Mouse (Mus musculus) cerebellum, postnatal 36 days (tissue): ENCODE results near the gene Vmn1r112.
"Not testable (repeated sequence)": the region's sequence is repeated elsewhere in the genome, so short reads cannot be mapped to it uniquely, and the experiment has no call there.

ENCODE experiments used
- DNase-seq, 2 experiments: peaks; one replicate each; pipeline ENCODE4 v3.0.0; 2021 to 2022; ENCODE audit warnings: mixed read lengths in 2 of 2

Vmn1r112 gene

GRCm38 (mm10) chr7:20770885-20771284, at the start of gene Vmn1r112:
Gene Vmn1r112, plus strand, starts transcription at chr7:20771185.
- not testable (repeated sequence) for DNase-seq

GRCm38 (mm10) chr7:20730524-20730923, 40.5 kb upstream of the Vmn1r112 start, which contains the start of gene Gm10668:
Gene Gm10668, minus strand, starts transcription at chr7:20730624.
- not testable (repeated sequence) for DNase-seq

- DNase-seq, result not testable (repeated sequence)
Measured at GRCm38 (mm10) chr7:20786985-20787384, 16.0 kb downstream of the Vmn1r112 start, which contains the start of gene Vmn1r113. Gene Vmn1r113, plus strand, starts transcription at chr7:20787285.

- not testable (repeated sequence) for DNase-seq
Measured at GRCm38 (mm10) chr7:20812086-20812485, 41.1 kb downstream of the Vmn1r112 start, which contains the start of gene Vmn1r114. Gene Vmn1r114, minus strand, starts transcription at chr7:20812186.
